Mouse (Mus musculus): Measurements from ENCODE around the gene Faf1. TPM values are rescaled to one million over a fixed set of nuclear protein-coding genes. Genes with fewer than 3 reads are reported as not detected.

The Faf1 gene
- 29.2 and 31.5 TPM in 2 replicates for polyA plus RNA-seq (2016; fragmentation: Nextera tagmentation; extraction: Ambion mirVana)

DNA sequence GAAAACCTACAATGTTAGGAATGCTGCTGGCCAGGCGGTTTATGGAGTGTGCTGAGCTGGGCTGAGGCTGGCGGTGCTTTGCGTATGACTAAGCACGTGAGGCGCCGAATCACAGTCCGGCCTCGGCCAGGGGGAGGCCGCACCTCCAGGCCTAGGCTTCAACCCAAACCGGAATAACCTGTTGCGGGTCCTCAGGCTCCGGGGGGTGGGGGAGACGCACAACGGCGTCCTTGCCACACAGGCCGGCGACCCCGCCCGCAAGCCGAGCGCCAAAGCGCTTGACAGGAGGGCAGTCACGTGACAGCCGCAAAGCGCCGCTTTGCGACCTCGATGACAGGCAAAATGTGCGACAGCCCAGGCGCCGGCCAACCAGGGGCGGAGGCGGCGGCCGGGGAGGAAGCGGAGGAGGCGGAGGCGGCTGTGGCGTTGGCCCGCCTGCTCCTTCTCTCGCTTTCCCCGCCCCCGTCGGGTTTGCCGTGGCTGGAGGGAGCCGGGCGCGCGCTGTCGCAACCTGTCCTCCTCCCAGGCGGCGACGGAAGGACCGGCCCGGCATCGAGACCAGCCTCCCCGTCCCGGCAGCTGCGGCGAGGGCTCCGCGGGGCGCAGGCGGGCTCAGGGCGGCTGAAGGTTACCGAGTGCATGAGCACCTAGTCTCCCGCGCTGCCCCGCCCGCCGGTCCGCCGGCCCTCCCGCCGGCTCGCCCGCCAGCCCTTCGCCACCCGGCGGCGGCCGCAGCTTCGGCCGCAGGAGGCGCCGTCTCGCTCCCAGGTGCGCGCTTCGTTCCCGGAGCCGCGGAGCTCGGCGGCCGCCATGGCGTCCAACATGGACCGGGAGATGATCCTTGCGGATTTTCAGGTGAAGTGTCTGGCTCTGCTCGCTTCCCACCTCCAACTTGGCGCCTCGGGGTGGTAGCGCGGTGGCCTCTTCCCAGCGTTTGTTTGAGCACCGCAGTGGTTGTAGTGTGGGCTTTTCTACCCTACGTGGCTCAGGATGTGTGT, at the start of gene Faf1:
Gene Faf1 (plus strand): TSS at position 371 of the 998 bp plus-strand sequence.
- Histone ChIP-seq H3K27ac (ENCODE audit: poor library complexity, severe bottlenecking) (peak within 1 kb of the TSS; percentile 96), H3K9me3 (replicated peaks) (no peaks in the 10 kb centered on the region), H3K4me3 (peak within 1 kb of the TSS; percentile 85), H3K9ac (peak within 1 kb of the TSS; percentile 86), H3K36me3 (no peaks in the 10 kb centered on the region), H3K27me3 (replicated peaks) (no peaks in the 10 kb centered on the region), H3K4me1 (replicated peaks) (peaks cover 4% of the 10 kb centered on the region; the same call in 1 of the 2 replicates), H3K4me2 (peak within 1 kb of the TSS; percentile 81)
- ATAC-seq (ENCODE audit: insufficient number of reproducible peaks, low FRiP score) = peak; percentile 98
- under 1% methylated on average over 96 of the region's 107 CpGs for WGBS

DNA sequence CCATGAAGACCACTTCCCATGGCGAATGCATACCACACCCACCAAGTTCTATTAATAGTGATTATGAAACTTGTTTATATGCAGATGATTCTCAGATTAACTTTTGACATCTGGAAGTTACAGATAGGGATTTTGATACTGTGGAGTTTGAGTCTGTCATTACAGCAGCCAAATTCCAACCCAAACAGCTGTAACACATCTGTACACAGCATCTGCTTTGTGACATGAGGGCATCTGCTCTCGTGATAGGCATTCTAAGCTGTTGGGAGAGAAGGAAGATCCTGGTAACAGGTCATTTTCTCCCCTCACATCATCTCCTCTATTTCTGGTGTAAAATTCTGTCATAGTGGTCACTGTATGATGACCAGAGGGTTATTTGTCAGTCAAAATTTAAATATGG, 46.2 kb upstream of the Faf1 start:
- no peak overlapping the region for H3K27ac ChIP-seq (ENCODE audit: poor library complexity, severe bottlenecking)

DNA sequence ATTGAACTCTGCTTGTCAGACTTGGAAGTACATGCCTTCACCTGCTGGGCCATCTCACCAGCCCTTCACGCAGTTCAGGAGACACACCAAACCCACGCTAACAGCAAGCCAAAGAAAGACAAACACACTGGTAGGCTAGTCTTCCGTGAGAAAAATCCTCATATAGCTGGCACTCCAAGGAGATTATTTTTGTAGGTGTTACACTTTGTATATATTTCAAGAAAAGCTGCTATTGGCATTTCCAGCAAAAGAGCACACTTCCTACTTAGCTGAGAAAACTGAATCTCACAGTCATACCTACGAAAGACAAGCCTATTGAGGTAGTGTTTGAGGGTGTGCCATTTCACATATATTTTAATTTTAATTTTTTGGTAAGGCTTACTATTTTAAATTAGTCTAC, 45.4 kb upstream of the Faf1 start:
- ATAC-seq (ENCODE audit: insufficient number of reproducible peaks, low FRiP score) = no peak
- no peaks in the 10 kb centered on the region for H3K27me3 ChIP-seq (replicated peaks)
- no peak overlapping the region for H3K27ac ChIP-seq (ENCODE audit: poor library complexity, severe bottlenecking)
- no peaks in the 10 kb centered on the region for H3K4me1 ChIP-seq (replicated peaks)
- no peaks in the 10 kb centered on the region for H3K9me3 ChIP-seq (replicated peaks)
- H3K36me3 ChIP-seq = no peaks in the 10 kb centered on the region
- H3K4me3 ChIP-seq = no peak overlapping the region
- no peak overlapping the region for H3K9ac ChIP-seq
- 76% methylated on average over 4 of the region's 4 CpGs for WGBS
- H3K4me2 ChIP-seq = no peak overlapping the region

More for the DNA sequence above, 46.2 kb upstream of the Faf1 start:
- 50% methylated on average over 2 of the region's 2 CpGs for WGBS
- no peak for ATAC-seq (ENCODE audit: insufficient number of reproducible peaks, low FRiP score)
- no peaks in the 10 kb centered on the region for H3K36me3 ChIP-seq
- H3K27me3 ChIP-seq (replicated peaks) = no peaks in the 10 kb centered on the region
- no peaks in the 10 kb centered on the region for H3K9me3 ChIP-seq (replicated peaks)
- no peak overlapping the region for H3K4me3 ChIP-seq
- H3K4me1 ChIP-seq (replicated peaks) = no peaks in the 10 kb centered on the region
- no peak overlapping the region for H3K9ac ChIP-seq
- H3K4me2 ChIP-seq = no peak overlapping the region

DNA sequence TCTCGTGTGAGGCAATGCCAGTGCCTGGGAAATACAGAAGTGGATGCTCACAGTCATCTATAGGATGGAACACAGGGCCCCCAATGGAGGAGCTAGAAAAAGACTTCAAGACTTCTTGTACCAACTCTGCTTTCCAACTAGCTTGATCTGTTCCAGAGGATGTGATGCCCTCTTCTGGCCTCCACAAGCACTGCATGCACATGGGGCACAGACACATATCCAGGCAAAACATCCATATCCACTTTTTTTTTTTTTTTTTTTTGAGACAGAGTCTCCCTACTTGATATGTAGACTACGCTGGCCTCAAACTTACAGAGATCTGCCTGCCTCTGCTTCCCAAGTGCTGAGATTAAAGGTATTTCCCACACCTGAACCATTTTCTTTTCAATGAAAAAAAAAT, 41.4 kb upstream of the Faf1 start:
- Histone ChIP-seq H3K4me3 (no peak overlapping the region), H3K9me3 (replicated peaks) (no peaks in the 10 kb centered on the region), H3K9ac (no peak overlapping the region), H3K27me3 (replicated peaks) (no peaks in the 10 kb centered on the region), H3K4me1 (replicated peaks) (no peaks in the 10 kb centered on the region), H3K36me3 (no peaks in the 10 kb centered on the region), H3K27ac (ENCODE audit: poor library complexity, severe bottlenecking) (no peak overlapping the region), H3K4me2 (no peak overlapping the region)
- no peak for ATAC-seq (ENCODE audit: insufficient number of reproducible peaks, low FRiP score)
- WGBS = 88% methylated on average over 2 of the region's 2 CpGs

DNA sequence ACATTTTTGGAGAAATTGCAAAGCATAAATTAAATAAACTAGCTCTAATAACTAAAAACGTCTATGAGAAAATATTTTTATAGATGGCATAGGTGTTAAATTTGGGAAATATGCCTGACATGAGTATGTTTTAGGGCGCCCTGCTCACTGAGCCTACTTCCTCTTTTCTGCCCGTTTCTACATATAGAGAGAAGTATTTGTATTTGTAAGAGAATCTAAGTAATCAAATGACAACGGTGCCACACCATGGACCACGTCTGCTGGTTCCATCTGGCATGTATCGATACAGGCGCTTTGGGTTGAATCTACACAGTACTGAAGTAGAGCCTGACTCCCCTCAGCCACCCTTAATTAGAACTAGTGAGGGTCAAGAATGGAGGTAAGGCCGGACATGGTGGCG, 37.0 kb upstream of the Faf1 start:
- no peak for ATAC-seq (ENCODE audit: insufficient number of reproducible peaks, low FRiP score)
- WGBS = 79% methylated on average over 9 of the region's 9 CpGs

DNA sequence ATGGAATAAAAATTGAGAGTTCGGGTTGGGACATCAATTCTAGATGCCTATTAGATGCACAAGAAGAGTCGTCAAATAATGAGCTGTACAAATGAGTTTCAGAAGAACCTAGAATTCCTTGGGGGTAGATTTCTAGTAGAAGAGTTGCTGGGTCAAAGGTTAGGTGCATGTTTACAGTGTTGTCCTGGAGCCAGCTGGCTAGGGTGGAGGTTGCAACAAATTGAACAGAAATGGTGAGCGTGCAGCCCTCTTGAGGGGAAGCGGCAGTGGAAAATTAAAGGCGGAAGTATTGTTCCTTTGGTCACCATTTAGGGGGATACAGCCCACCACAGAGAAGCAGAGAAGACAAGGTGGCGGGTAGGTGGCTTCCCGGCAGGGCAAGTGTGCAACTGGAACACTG, 36.2 kb upstream of the Faf1 start:
- no peak overlapping the region for H3K4me2 ChIP-seq
- no peak overlapping the region for H3K27ac ChIP-seq (ENCODE audit: poor library complexity, severe bottlenecking)
- H3K27me3 ChIP-seq (replicated peaks) = no peaks in the 10 kb centered on the region
- H3K36me3 ChIP-seq = no peaks in the 10 kb centered on the region
- H3K9ac ChIP-seq = no peak overlapping the region
- H3K4me1 ChIP-seq (replicated peaks) = no peaks in the 10 kb centered on the region
- no peaks in the 10 kb centered on the region for H3K9me3 ChIP-seq (replicated peaks)
- 85% methylated on average over 7 of the region's 7 CpGs for WGBS
- H3K4me3 ChIP-seq = no peak overlapping the region
- ATAC-seq (ENCODE audit: insufficient number of reproducible peaks, low FRiP score) = no peak

More for the DNA sequence above, 37.0 kb upstream of the Faf1 start:
- Histone ChIP-seq H3K4me1 (replicated peaks) (no peaks in the 10 kb centered on the region), H3K9me3 (replicated peaks) (no peaks in the 10 kb centered on the region), H3K9ac (no peak overlapping the region), H3K27me3 (replicated peaks) (no peaks in the 10 kb centered on the region), H3K4me2 (no peak overlapping the region), H3K27ac (ENCODE audit: poor library complexity, severe bottlenecking) (no peak overlapping the region), H3K4me3 (no peak overlapping the region), H3K36me3 (no peaks in the 10 kb centered on the region)

DNA sequence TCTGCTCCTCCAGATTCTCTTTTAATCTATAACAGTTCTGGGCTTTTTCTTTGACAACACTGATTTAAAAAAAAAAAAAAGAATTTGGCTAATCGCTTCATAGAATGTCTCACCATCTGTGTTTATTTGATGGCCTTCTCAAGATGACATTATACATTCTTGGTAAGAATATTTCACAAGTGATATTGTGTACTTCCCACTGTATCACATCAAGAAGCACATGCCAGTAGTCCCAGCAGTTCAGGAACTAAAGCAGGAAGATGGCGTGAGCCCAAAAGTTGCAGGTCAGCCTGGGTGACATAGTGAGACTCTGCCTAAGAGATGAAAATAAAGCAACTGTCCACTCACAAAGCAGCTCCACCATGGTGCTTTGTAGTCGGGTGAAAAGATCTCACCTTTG, 34.9 kb upstream of the Faf1 start:
- no peaks in the 10 kb centered on the region for H3K36me3 ChIP-seq
- no peak for ATAC-seq (ENCODE audit: insufficient number of reproducible peaks, low FRiP score)
- no peak overlapping the region for H3K4me3 ChIP-seq
- no peak overlapping the region for H3K9ac ChIP-seq
- no peak overlapping the region for H3K27ac ChIP-seq (ENCODE audit: poor library complexity, severe bottlenecking)
- H3K27me3 ChIP-seq (replicated peaks) = no peaks in the 10 kb centered on the region
- no peaks in the 10 kb centered on the region for H3K4me1 ChIP-seq (replicated peaks)
- WGBS = 77% methylated on average over 3 of the region's 3 CpGs
- H3K4me2 ChIP-seq = no peak overlapping the region
- no peaks in the 10 kb centered on the region for H3K9me3 ChIP-seq (replicated peaks)

DNA sequence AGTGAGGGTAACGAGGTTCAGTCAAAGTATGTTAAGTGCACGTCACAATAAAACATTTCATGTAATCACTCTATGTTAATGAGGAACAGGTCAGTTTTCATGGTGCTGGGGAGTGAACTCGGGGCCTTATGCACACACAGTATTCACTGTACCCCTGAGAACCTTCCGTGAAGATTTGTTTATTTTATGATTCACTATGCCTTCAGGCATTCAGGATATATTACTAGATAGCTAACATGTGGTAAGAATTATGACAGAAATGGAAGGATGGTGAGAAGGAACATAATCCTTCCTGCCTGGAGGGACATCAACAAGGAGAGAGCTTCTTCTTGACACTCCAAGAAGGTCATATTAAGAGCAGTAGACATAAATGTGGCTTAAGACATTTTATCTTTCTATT, 29.1 kb upstream of the Faf1 start:
- Histone ChIP-seq H3K9ac (no peak overlapping the region), H3K4me2 (no peak overlapping the region), H3K27ac (ENCODE audit: poor library complexity, severe bottlenecking) (no peak overlapping the region), H3K9me3 (replicated peaks) (no peaks in the 10 kb centered on the region), H3K27me3 (replicated peaks) (no peaks in the 10 kb centered on the region; the same call in 1 of the 2 replicates), H3K4me3 (no peak overlapping the region), H3K36me3 (no peaks in the 10 kb centered on the region), H3K4me1 (replicated peaks) (no peaks in the 10 kb centered on the region)
- ATAC-seq (ENCODE audit: insufficient number of reproducible peaks, low FRiP score) = no peak
- WGBS = 70% methylated on average over 4 of the region's 4 CpGs

DNA sequence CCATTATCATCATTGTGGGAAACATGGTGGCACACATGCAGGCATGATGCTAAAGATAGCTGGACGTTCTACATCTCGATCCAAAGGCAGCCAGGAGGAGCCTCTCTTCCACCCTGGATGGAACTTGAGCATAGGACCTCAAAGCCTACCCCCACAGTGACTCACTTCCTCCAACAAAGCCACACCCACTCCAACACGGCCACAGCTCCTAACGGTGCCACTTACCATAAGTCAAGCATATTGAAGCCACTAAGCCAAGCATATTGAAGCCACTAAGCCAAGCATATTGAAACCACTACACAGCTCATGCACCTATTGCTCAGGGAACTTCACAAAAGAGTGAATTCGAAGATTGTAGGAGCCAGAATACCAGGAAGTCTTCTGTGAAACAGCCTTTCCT, 27.1 kb upstream of the Faf1 start:
- ATAC-seq (ENCODE audit: insufficient number of reproducible peaks, low FRiP score) = no peak
- 61% methylated on average over 5 of the region's 5 CpGs for WGBS

DNA sequence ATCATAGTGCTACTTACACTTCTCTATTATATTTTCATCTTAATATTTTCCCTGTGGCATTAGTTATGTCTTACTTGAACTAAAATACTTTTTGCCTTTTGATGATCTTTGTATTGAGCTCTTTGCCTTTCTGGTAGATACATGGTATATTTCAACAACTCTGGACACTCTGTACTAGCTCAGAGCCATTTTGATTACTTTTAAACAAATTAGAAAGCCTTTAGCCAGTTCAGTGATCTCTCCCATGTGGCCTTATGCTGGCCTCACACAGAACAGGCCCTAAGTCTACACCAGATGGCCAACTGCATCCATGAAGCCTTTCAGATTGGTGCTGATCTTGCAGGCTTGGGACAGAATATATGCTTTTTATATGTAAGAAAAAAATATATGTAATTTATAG, 23.1 kb upstream of the Faf1 start:
- Histone ChIP-seq H3K36me3 (no peaks in the 10 kb centered on the region), H3K9me3 (replicated peaks) (no peaks in the 10 kb centered on the region), H3K4me1 (replicated peaks) (peaks cover 15% of the 10 kb centered on the region), H3K9ac (no peak overlapping the region), H3K4me2 (no peak overlapping the region), H3K4me3 (no peak overlapping the region), H3K27ac (ENCODE audit: poor library complexity, severe bottlenecking) (no peak overlapping the region), H3K27me3 (replicated peaks) (peaks cover 18% of the 10 kb centered on the region)
- ATAC-seq (ENCODE audit: insufficient number of reproducible peaks, low FRiP score) = no peak

More for the DNA sequence above, 27.1 kb upstream of the Faf1 start:
- no peak overlapping the region for H3K9ac ChIP-seq
- no peaks in the 10 kb centered on the region; the same call in 1 of the 2 replicates for H3K27me3 ChIP-seq (replicated peaks)
- H3K36me3 ChIP-seq = no peaks in the 10 kb centered on the region
- H3K27ac ChIP-seq (ENCODE audit: poor library complexity, severe bottlenecking) = no peak overlapping the region
- no peak overlapping the region for H3K4me3 ChIP-seq
- H3K9me3 ChIP-seq (replicated peaks) = no peaks in the 10 kb centered on the region
- H3K4me1 ChIP-seq (replicated peaks) = no peaks in the 10 kb centered on the region
- no peak overlapping the region for H3K4me2 ChIP-seq

DNA sequence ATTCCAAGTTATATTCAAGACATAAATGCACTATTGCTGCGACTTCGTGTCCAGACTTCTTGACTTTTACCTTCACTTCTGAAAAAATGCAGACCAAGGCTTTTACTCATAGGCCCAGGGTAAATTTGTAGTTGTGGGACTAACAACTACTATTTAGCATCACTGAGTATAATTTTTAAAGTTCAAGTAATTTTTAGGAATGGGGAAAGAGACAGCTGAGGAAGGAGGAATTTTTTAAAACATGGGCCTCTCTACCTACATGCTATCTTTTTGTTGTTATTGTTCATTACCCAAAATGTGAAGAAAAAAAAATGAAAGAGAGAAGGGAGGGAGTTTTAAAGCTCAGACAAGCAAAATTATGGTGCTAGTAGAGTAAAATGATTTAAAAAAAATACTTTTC, 21.7 kb upstream of the Faf1 start:
- ATAC-seq (ENCODE audit: insufficient number of reproducible peaks, low FRiP score) = no peak
- Histone ChIP-seq H3K36me3 (no peaks in the 10 kb centered on the region), H3K9me3 (replicated peaks) (no peaks in the 10 kb centered on the region), H3K4me3 (no peak overlapping the region), H3K27ac (ENCODE audit: poor library complexity, severe bottlenecking) (no peak overlapping the region), H3K9ac (no peak overlapping the region), H3K27me3 (replicated peaks) (peaks cover 28% of the 10 kb centered on the region), H3K4me1 (replicated peaks) (peaks cover 15% of the 10 kb centered on the region), H3K4me2 (no peak overlapping the region)
- 54% methylated on average over 2 of the region's 2 CpGs for WGBS
